Mouse (Mus musculus) forebrain, embryonic 14.5 days (tissue): Measurements from ENCODE around the gene Kcnj14. TPM values are rescaled to one million over a fixed set of nuclear protein-coding genes. Genes with fewer than 3 reads are reported as not detected.

ENCODE experiments used
- ATAC-seq: fragments of 200-750 bp; cut with Nextera tagmentation; 2 replicates; pipeline ENCODE4 v1.8.0; 2017; ENCODE audit warnings: mild to moderate bottlenecking, moderate library complexity
- DNase-seq: peaks from one replicate; pipeline ENCODE4 v3.0.0-alpha.2; 2015; ENCODE audit warnings: low spot score
- H3K27ac ChIP-seq: fragments of 300-500 bp; sonication (generic); 2 replicates; pipeline ENCODE4 v1.5.1; 2014; ENCODE audit warnings: low read depth, mild to moderate bottlenecking, control low read depth, low read length, moderate library complexity
- H3K27me3 ChIP-seq: fragments of 300-500 bp; sonication (generic); replicated peaks from 2 replicates; pipeline ENCODE4 v1.6.1; 2014; ENCODE audit warnings: low read length, control low read depth, mixed read lengths; ENCODE audit not compliant: control insufficient read depth, insufficient read depth
- H3K36me3 ChIP-seq: fragments of 300-500 bp; sonication (generic); 2 replicates; pipeline ENCODE4 v1.6.1; 2014; ENCODE audit warnings: low read length, control low read depth; ENCODE audit not compliant: control insufficient read depth, insufficient read depth
- H3K4me1 ChIP-seq: fragments of 300-500 bp; sonication (generic); 2 replicates; pipeline ENCODE4 v1.6.1; 2014; ENCODE audit warnings: antibody characterized with exemption, low read length, control low read depth; ENCODE audit not compliant: control insufficient read depth, insufficient read depth
- H3K4me2 ChIP-seq: fragments of 300-500 bp; sonication (generic); 2 replicates; pipeline ENCODE4 v1.6.1; 2014; ENCODE audit warnings: mild to moderate bottlenecking, control low read depth, low read length
- H3K4me3 ChIP-seq: fragments of 300-500 bp; sonication (generic); 2 replicates; pipeline ENCODE4 v1.5.1; 2014; ENCODE audit warnings: low read depth, low read length, control low read depth
- H3K9ac ChIP-seq: fragments of 300-500 bp; sonication (generic); 2 replicates; pipeline ENCODE4 v1.6.1; 2014; ENCODE audit warnings: mild to moderate bottlenecking, low read length, control low read depth, moderate library complexity
- H3K9me3 ChIP-seq: fragments of 300-500 bp; sonication (generic); replicated peaks from 2 replicates; pipeline ENCODE4 v1.6.1; 2016; ENCODE audit warnings: low read length, control low read depth, mixed read lengths; ENCODE audit not compliant: control insufficient read depth
- WGBS: fragments of 180-500 bp; shearing (Covaris S2); extraction: QIAGEN DNeasy Blood & Tissue Kit; methylation state at CpG from one replicate; pipeline ENCODE4 v1.1.7; 2014; 5-methylcytosine and 5-hydroxymethylcytosine counted together
- polyA plus RNA-seq: library from polyadenylated mRNA; unstranded; fragments of >200 nt; fragmentation: Nextera tagmentation; extraction: Ambion mirVana; gene quantifications from 2 replicates; pipeline ENCODE4 v1.2.1, GENCODE M21; 2014

Kcnj14 gene
- 0.41 and 0.78 TPM in 2 replicates for polyA plus RNA-seq

- H3K4me3 ChIP-seq: no peak within 1 kb of the TSS
- 66% methylated on average over 7 of the region's 7 CpGs for WGBS
- H3K9ac ChIP-seq: no peak within 1 kb of the TSS
- no peaks in the 10 kb centered on the region for H3K9me3 ChIP-seq
- DNase-seq (no peak), ATAC-seq (no peak)
- H3K4me1 ChIP-seq: peaks cover under 1% of the 10 kb centered on the region; the same call in 1 of the 2 replicates
- peaks cover 56% of the 10 kb centered on the region for H3K36me3 ChIP-seq
- H3K4me2 ChIP-seq: no peak within 1 kb of the TSS
- H3K27ac ChIP-seq: no peak within 1 kb of the TSS
- H3K27me3 ChIP-seq: no peaks in the 10 kb centered on the region
These were observed at the start of gene Kcnj14 for GRCm38 (mm10) chr7:45824598-45824997. Gene Kcnj14, minus strand, starts transcription at chr7:45824782.

GRCm38 (mm10) chr7:45873061-45873947 lies 48.7 kb upstream of the Kcnj14 start:
- WGBS: 4% methylated on average over 28 of the region's 28 CpGs
- Histone ChIP-seq H3K4me1 (peaks cover 12% of the 10 kb centered on the region), H3K9ac (peak overlapping the region; percentile 98), H3K4me3 (peak overlapping the region; percentile 76), H3K9me3 (no peaks in the 10 kb centered on the region), H3K27me3 (peaks cover 24% of the 10 kb centered on the region; the same call in 1 of the 2 replicates), H3K36me3 (peaks cover 33% of the 10 kb centered on the region), H3K4me2 (peak overlapping the region; percentile 87), H3K27ac (peak overlapping the region; percentile 78)
- no peak for DNase-seq
- peak; percentile 52 for ATAC-seq

DNA sequence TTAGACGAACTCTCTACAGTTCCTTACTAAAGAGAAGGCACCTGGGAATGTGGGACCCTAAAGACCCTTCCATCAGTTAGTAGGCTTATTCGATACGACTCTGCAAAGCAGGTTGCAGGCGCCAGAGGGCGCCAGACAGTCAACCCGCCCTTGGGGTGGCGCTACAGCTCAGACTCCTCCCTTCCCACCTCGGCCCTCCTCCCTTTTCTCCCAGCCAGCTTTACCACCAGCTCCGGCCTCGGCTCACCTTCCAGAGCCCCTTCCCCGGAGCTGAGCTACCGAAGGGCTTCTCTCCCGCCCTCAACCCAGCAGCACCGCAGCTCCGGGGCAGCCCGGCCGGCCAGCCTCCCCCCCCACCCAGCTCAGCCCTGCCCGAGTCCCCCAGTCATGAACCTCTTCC lies 48.0 kb upstream of the Kcnj14 start, which contains the start of gene Kdelr1:
Gene Kdelr1 (plus strand): TSS at position 149 of the 400 bp plus-strand sequence.
- peaks cover 29% of the 10 kb centered on the region for H3K36me3 ChIP-seq
- WGBS: under 1% methylated on average over 18 of the region's 18 CpGs
- peak within 1 kb of the TSS; percentile 76 for H3K4me3 ChIP-seq
- peaks cover 27% of the 10 kb centered on the region; the same call in 1 of the 2 replicates for H3K27me3 ChIP-seq
- H3K9ac ChIP-seq: peak within 1 kb of the TSS; percentile 98
- peak; percentile 96 for DNase-seq
- H3K9me3 ChIP-seq: no peaks in the 10 kb centered on the region
- peaks cover 19% of the 10 kb centered on the region for H3K4me1 ChIP-seq
- peak within 1 kb of the TSS; percentile 78 for H3K27ac ChIP-seq
- ATAC-seq: peak; percentile 79
- H3K4me2 ChIP-seq: peak within 1 kb of the TSS; percentile 87

GRCm38 (mm10) chr7:45870282-45871058 lies 45.9 kb upstream of the Kcnj14 start:
- Histone ChIP-seq H3K4me3 (peak overlapping the region; percentile 28), H3K36me3 (peaks cover 8% of the 10 kb centered on the region), H3K4me2 (peak overlapping the region; percentile 59), H3K9ac (peak overlapping the region; percentile 63), H3K27ac (no peak overlapping the region), H3K4me1 (peaks cover 24% of the 10 kb centered on the region), H3K27me3 (peaks cover 27% of the 10 kb centered on the region; the same call in 1 of the 2 replicates), H3K9me3 (no peaks in the 10 kb centered on the region)
- WGBS: 2% methylated on average over 30 of the region's 30 CpGs
- no peak for ATAC-seq
- DNase-seq: peak; percentile 24

DNA sequence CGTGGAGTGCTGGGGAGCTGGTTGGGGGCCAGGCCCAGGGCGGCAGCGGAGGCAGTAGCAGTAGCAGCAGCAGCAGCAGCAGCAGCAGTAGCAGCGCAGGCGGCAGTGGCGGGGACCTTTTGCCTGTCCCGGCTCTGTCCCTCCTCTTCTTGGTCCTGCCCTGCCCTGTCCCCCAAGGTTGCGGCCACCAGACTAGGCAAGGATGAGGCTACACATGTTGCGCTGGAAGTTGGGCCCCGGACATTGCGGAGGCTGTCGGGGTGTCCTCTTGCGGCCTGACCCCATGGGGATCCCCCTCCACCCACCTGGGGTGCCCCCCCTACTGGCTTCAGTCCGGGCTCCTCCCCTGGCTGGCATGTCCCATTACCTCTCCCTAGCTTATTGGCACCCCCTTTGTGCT lies 45.2 kb upstream of the Kcnj14 start:
- peak overlapping the region; percentile 28; the same call in 1 of the 2 replicates for H3K4me3 ChIP-seq
- H3K9me3 ChIP-seq: no peaks in the 10 kb centered on the region
- peaks cover 27% of the 10 kb centered on the region; the same call in 1 of the 2 replicates for H3K27me3 ChIP-seq
- H3K27ac ChIP-seq: no peak overlapping the region
- 3% methylated on average over 13 of the region's 14 CpGs for WGBS
- H3K9ac ChIP-seq: peak overlapping the region; percentile 63
- peak overlapping the region; percentile 59 for H3K4me2 ChIP-seq
- ATAC-seq: no peak
- peaks cover 23% of the 10 kb centered on the region for H3K4me1 ChIP-seq
- peaks cover 3% of the 10 kb centered on the region for H3K36me3 ChIP-seq
- DNase-seq: no peak

DNA sequence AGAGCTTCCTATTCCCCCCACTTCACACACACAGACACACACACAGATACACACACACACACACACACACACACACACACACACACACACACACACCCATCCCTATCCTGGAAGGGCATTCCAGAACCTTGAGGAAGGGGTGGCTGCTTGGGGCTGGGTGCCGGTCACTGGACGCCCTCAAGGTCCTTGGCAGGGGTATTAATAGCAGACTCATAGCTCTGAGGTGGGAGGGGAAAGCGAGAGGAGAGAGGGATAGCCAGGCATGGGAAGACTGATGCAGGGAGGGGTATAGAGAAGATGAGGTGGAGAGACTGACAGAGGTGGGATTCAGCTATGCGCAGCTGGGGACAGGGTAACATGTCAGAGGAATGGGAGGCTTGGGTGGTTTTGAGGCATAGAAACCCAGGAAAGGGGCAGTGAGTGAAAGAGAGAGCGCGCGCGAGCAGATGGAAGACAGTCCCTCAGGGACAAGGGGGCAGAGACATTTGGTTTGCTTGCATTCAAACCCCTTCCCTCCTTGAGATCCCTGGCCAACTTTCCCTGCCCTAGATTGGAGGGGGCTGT lies 44.6 kb upstream of the Kcnj14 start:
- Histone ChIP-seq H3K9ac (peak overlapping the region; percentile 63), H3K4me3 (no peak overlapping the region), H3K4me1 (peaks cover 19% of the 10 kb centered on the region), H3K36me3 (no peaks in the 10 kb centered on the region), H3K27me3 (peaks cover 27% of the 10 kb centered on the region; the same call in 1 of the 2 replicates), H3K9me3 (no peaks in the 10 kb centered on the region), H3K27ac (no peak overlapping the region), H3K4me2 (peak overlapping the region; percentile 59)
- no peak for DNase-seq
- no peak for ATAC-seq
- WGBS: 34% methylated on average over 8 of the region's 8 CpGs

DNA sequence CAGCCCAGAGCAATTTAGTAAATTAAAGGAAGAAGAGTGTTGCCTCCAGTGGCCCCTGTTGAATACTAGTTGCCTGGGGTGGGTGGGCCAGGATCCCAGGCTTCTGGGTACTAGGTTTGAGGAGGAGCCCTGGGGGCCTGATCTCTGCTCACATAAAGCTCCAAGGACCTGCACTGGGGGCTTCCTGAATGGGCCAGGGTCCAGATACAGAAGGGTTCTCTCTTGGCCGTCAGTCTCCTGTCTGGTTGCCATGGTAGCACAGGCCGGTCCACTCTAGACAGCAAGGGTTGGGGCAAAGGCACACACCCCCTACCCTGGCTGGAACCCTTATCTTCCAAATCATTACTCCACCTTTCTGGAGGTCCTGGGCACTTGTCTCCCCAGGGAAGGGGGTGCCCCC lies 43.3 kb upstream of the Kcnj14 start:
- ATAC-seq: peak; percentile 12; the same call in 1 of the 2 replicates
- Histone ChIP-seq H3K27me3 (peaks cover 27% of the 10 kb centered on the region; the same call in 1 of the 2 replicates), H3K27ac (no peak overlapping the region), H3K4me3 (no peak overlapping the region), H3K36me3 (no peaks in the 10 kb centered on the region), H3K9me3 (no peaks in the 10 kb centered on the region), H3K4me2 (peak overlapping the region; percentile 75), H3K4me1 (peaks cover 13% of the 10 kb centered on the region), H3K9ac (no peak overlapping the region)
- peak; percentile 58 for DNase-seq
- WGBS: 6% methylated on average over 2 of the region's 2 CpGs
